Mouse (Mus musculus) embryonic fibroblast, embryonic 13.5 days (primary cell): Measurements from ENCODE around the gene Fzr1. TPM values are rescaled to one million over a fixed set of nuclear protein-coding genes. Genes with fewer than 3 reads are reported as not detected.

ENCODE experiments used
- H3K27ac ChIP-seq: 2 replicates; pipeline ENCODE4 v1.5.1; 2012; ENCODE audit warnings: low read length, control low read depth, inconsistent platforms; ENCODE audit not compliant: insufficient read depth
- H3K4me1 ChIP-seq: 2 replicates; pipeline ENCODE4 v1.6.1; 2011; ENCODE audit warnings: low read length; ENCODE audit not compliant: control insufficient read depth, insufficient read depth
- H3K4me3 ChIP-seq: 2 replicates; pipeline ENCODE4 v1.5.1; 2011; ENCODE audit warnings: mild to moderate bottlenecking, control low read depth, low read length; ENCODE audit not compliant: insufficient read depth
- CTCF ChIP-seq: IDR thresholded peaks from 2 replicates; pipeline ENCODE4 v1.5.1; 2011; ENCODE audit warnings: mild to moderate bottlenecking, control low read depth, low read length, moderate library complexity, borderline replicate concordance; ENCODE audit not compliant: insufficient read depth
- POLR2A ChIP-seq: IDR thresholded peaks from 2 replicates; pipeline ENCODE4 v1.6.1; 2011; ENCODE audit warnings: low read depth, mild to moderate bottlenecking, control low read depth, low read length, moderate library complexity
- polyA plus RNA-seq: library from polyadenylated mRNA; stranded (reverse); fragments of >200 nt; gene quantifications from 2 replicates; pipeline ENCODE4 v1.2.4, GENCODE M21; 2011; ENCODE audit warnings: low read depth; ENCODE audit not compliant: missing spikeins, insufficient read length

Gene Fzr1
- polyA plus RNA-seq, 1 experiment, result 26.7 TPM

DNA sequence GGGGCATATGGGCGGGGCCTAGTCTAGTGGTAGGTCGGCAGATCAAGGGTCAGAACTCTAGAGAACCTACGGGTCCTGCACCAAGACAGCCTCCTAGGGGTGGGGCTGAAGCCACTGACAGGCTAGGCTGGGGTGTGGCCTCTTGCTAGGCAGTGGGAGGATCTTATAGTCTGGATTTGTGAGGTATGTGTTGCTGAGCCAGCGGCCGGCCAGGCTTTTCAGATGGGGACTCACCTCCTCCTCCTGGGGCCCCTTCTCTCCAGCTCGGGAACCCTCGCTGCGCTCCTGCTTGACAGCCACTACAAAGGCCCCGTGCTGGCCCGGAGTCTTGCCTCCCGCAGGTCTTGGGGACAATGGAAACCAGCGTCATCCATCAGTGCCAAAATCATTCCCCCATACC is 29.2 kb downstream of the Fzr1 start:
- peak overlapping the region; percentile 77 for H3K4me3 ChIP-seq
- TF ChIP-seq CTCF (no peak), POLR2A (peak; percentile 64)
- peak overlapping the region; percentile 75 for H3K27ac ChIP-seq

DNA sequence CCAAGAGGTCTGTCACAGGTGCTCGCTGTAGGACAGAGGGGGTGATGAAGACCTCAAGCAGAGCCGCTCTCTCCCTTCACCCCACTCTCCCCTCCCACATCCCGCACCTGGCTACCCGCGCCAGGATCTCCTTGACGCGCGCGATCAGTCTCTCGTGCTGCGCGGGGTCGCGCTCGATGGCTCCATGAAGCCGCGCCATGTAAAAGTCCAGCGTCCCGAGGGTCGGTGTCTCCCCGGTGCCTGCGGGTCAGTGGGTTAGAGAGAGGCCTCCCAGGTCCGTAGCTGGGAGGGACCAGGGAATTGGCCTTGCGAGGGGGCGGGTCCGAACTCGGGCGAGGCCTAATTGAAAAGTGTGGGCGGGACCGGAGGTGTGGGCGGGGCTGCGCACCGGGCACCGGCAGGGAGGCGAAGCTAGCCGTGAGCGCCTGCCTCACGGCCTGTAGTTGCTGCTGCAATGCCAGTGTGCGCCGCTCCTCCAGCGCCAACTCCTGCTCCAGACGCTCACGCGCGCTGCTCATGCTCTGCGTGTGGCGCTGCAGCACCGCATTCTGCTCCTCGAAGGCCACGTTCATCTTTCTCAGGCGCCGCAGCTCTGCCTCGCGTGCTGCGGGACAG is 31.8 kb downstream of the Fzr1 start:
- TF ChIP-seq POLR2A (0 out of 2 replicates have a peak, but pooled peaks have one; percentile 8), CTCF (peak; percentile 45; the same call in 1 of the 2 replicates)
- Histone ChIP-seq H3K4me1 (peaks cover 4% of the 10 kb centered on the region; the same call in 1 of the 2 replicates), H3K27ac (no peak overlapping the region), H3K4me3 (no peak overlapping the region)

More for the DNA sequence above, 29.2 kb downstream of the Fzr1 start:
- peaks cover 4% of the 10 kb centered on the region; the same call in 1 of the 2 replicates for H3K4me1 ChIP-seq

GRCm38 (mm10) chr10:81345162-81345534 is 33.2 kb downstream of the Fzr1 start:
- peaks cover 7% of the 10 kb centered on the region; the same call in 1 of the 2 replicates for H3K4me1 ChIP-seq
- no peak overlapping the region for H3K27ac ChIP-seq
- no peak overlapping the region for H3K4me3 ChIP-seq
- TF ChIP-seq POLR2A (no peak), CTCF (no peak)

GRCm38 (mm10) chr10:81344421-81345161 is 33.7 kb downstream of the Fzr1 start:
- no peak overlapping the region for H3K4me3 ChIP-seq

GRCm38 (mm10) chr10:81342686-81343505 is 35.4 kb downstream of the Fzr1 start, which contains the start of gene Gipc3:
Gipc3 (minus strand) TSS chr10:81343266.
- H3K4me1 ChIP-seq, result peaks cover 7% of the 10 kb centered on the region; the same call in 1 of the 2 replicates
- no peak within 1 kb of the TSS for H3K27ac ChIP-seq
- peak within 1 kb of the TSS; percentile 5 for H3K4me3 ChIP-seq
- no peak for TF ChIP-seq POLR2A
- no peak for TF ChIP-seq CTCF

More at GRCm38 (mm10) chr10:81344421-81345161, 33.7 kb downstream of the Fzr1 start:
- Histone ChIP-seq H3K27ac (no peak overlapping the region), H3K4me1 (peaks cover 7% of the 10 kb centered on the region; the same call in 1 of the 2 replicates)
- no peak for TF ChIP-seq POLR2A
- TF ChIP-seq CTCF, result no peak

DNA sequence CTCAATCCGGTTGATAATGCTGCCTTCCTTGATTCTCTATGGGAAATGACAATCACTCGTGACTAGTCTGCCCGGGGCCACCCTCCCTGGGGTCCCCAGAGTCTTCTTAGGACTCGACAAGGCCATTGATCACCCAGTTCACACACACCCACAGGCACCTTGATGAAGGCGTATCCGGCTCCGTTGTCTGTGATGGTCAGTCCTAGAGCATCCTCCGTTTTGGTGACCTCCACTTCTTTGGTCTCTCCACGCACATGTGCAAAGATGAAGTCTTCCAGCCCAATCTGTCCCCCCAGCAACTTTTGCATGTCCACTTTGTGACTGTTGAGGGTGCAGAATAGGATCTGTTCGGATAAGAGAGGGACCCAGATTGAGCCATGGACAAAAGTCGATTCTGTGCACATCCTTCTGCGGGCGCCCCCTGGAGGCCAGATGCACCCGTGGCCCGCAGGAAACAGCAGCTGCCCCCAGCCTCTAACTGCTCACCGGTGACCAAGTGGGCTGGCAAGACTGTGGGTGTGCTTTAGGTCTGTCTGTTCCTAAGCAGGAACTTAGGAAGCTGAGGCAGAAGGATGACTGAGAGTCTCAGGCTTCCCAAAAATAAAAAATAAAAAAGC is 36.9 kb downstream of the Fzr1 start:
- peak; percentile 45; the same call in 1 of the 2 replicates for TF ChIP-seq CTCF
- TF ChIP-seq POLR2A, result no peak
- Histone ChIP-seq H3K4me1 (peaks cover 4% of the 10 kb centered on the region; the same call in 1 of the 2 replicates), H3K27ac (no peak overlapping the region), H3K4me3 (no peak overlapping the region)

GRCm38 (mm10) chr10:81340551-81341332 is 37.6 kb downstream of the Fzr1 start:
- Histone ChIP-seq H3K4me1 (peaks cover 3% of the 10 kb centered on the region; the same call in 1 of the 2 replicates), H3K4me3 (no peak overlapping the region), H3K27ac (no peak overlapping the region)
- TF ChIP-seq CTCF (no peak), POLR2A (no peak)

DNA sequence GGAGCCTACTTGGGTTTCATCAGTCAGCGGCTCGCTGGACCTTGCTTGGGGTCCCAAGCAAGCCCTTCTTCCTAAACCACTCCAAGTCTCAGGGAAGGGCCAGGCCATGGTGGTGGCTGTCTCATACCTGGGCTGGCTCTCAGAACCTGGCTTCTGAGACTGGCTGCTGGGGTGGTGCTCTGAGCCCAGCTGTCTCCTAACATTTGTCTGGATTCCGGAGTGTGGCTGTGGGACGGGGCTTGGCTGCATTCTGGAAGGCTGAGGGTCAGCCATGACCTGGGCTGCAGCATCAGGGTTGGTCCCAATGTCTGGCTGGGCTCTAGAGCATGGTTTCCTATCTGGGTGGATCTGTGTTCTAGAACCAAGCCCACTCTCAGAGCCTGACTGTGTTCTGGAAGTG is 41.8 kb downstream of the Fzr1 start:
- TF ChIP-seq CTCF, result no peak
- 0 out of 2 replicates have a peak overlapping the region, but pooled peaks have one; percentile 12 for H3K27ac ChIP-seq
- no peak overlapping the region for H3K4me3 ChIP-seq
- peaks cover 6% of the 10 kb centered on the region; the same call in 1 of the 2 replicates for H3K4me1 ChIP-seq

DNA sequence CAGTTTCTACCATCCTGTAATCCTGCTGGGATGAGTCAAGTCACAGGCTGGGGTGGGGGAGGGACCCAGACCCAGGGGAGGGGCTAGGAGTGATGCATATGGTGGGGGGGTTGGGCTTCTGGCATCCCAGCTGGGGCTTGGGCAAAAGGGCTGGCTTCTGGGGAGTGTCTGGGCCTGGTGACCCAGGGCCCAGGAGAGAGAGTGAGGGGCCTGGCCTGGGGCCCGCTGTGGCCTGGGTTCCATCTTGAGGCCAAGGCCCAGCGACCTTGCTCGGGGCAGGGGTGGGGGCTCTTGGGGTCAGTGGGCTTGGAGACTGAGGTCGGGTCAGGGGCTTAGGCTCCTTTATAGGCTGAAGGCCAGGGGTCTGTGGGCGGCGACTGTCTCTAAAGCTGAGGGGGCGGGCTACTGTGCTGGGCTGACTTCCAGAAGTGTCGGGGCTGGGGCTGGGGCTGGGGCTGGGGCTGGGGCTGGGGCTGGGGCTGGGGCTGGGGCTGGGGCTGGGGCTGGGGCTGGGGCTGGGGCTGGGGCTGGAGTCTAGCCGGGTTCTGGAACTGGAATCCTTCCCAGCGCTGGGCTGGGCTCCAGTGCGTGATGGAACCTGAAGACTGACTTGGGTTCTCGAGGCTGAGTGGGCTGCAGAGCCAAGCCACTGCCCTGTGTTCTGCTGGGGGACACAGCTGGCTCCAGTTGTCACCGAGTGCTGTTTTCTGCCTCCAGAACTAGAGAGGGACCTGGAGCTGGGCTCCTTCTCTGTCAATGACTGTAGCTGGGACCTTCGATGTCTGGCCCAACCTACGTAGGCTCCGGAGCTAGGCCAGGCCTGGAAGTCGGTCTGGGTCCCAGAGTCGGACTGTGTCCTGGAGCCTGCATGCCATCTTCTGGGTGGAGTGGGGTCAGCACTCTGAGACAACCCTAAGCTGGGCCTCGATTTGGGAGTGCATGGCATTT is 42.6 kb downstream of the Fzr1 start:
- peaks cover 3% of the 10 kb centered on the region; the same call in 1 of the 2 replicates for H3K4me1 ChIP-seq
- no peak for TF ChIP-seq CTCF
- peak; percentile 25; the same call in 1 of the 2 replicates for TF ChIP-seq POLR2A
- peak overlapping the region; percentile 12; the same call in 1 of the 2 replicates for H3K27ac ChIP-seq
- H3K4me3 ChIP-seq, result no peak overlapping the region
